Mouse (Mus musculus): Measurements from ENCODE around the gene Figla.

- TF ChIP-seq CTCF (IDR thresholded peaks at IDR 0.05; ENCODE audit: low read depth): no peak
- no peak for TF ChIP-seq EP300 (IDR thresholded peaks at IDR 0.05; ENCODE audit: low read depth)
Observed at GRCm38 (mm10) chr6:86050586-86051268, 34.8 kb downstream of the Figla start.

Data from heart, postnatal 0 days (tissue).